In the genomic region with DNA sequence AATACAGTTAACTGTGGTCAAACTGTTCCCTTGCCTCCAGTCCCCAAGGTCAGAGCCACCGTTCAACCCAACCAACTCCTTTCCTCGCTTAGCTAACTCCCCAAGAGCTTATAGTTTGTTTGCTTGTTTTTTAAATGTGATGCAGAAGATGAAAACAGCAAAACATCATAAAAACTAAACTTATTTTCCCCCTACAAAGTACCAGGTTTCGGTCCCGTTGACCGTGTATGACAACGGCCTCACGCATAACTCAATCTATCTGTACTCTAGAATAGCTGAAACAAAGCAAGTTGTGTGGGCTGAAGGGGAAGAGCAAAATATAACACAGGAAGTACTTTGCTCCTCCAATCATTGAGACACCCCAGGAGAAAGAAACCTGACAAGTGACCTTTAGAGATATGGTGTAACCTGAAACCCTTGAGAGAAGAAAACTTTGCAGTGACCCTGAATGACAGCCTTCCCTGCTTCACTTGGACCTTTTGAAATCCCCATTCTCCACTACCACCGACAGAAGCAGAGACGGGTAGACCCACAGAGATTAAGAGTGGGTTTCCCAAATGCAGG, we compare ENCODE assay signal across 8 mouse cellular contexts. TPM values are rescaled to one million over a fixed set of nuclear protein-coding genes. Genes with fewer than 3 reads are reported as not detected.
A peak's percentile ranks its signal among the peaks of the same experiment; 100 is the strongest.
DNase-seq lines count a peak whose midpoint lies in the region; ATAC-seq lines count a peak whose summit lies in the region.

No protein-coding gene starts in this region.

- H3K4me2 ChIP-seq in heart, embryonic 11.5 days = peak overlapping the region; percentile 71

- DNase-seq in heart, postnatal 25 days (ENCODE audit: low spot score) = no peak
- no peak for DNase-seq in hindbrain, embryonic 10.5 days (ENCODE audit: low spot score)
- no peak for DNase-seq in adrenal gland, postnatal 10 days
- DNase-seq in left cerebral cortex, postnatal 4 days = no peak
- DNase-seq in right cerebral cortex, postnatal 14 days = no peak

- 0 out of 2 replicates have a peak, but pooled peaks cover 3% of the 10 kb centered on the region for H3K27me3 ChIP-seq in heart, embryonic 11.5 days (ENCODE audit: control insufficient read depth, insufficient read depth, low read length)
- H3K27me3 ChIP-seq in hindbrain, embryonic 10.5 days (ENCODE audit: insufficient read depth, poor library complexity, severe bottlenecking) = peaks cover 16% of the 10 kb centered on the region

- ATAC-seq in heart, embryonic 11.5 days (replicated peaks; ENCODE audit: insufficient number of reproducible peaks, low FRiP score, low TSS enrichment) = no peak
- ATAC-seq in CD4-positive, CD25-positive, alpha-beta regulatory T cell, adult 4 months = peak; percentile 65
- peak; percentile 17; the same call in 1 of the 2 replicates for ATAC-seq in megakaryocyte, adult 5-6 weeks (ENCODE audit: poor library complexity, severe bottlenecking)

- peaks cover 51% of the 10 kb centered on the region for H3K4me1 ChIP-seq in heart, embryonic 11.5 days (ENCODE audit: control insufficient read depth, insufficient read depth, low read length)
- H3K4me1 ChIP-seq in hindbrain, embryonic 10.5 days (replicated peaks) = peaks cover 52% of the 10 kb centered on the region

- no peaks in the 10 kb centered on the region for H3K9me3 ChIP-seq in heart, embryonic 11.5 days (replicated peaks; ENCODE audit: control insufficient read depth, low read length)
- H3K9me3 ChIP-seq in hindbrain, embryonic 10.5 days = no peaks in the 10 kb centered on the region

- intact Hi-C loops in heart, postnatal 25 days (cut with DNase I) = loop anchor here (2.0 kb wide), 1 partner anchor 35 kb away; no protein-coding TSS in a partner anchor
- intact Hi-C loops in left cerebral cortex, postnatal 4 days (cut with DNase I) = no loop called here

- peak overlapping the region; percentile 94 for H3K9ac ChIP-seq in heart, embryonic 11.5 days (ENCODE audit: low read depth, low read length)

- 16% methylated on average over 9 of the region's 9 CpGs for WGBS in heart, embryonic 11.5 days (ENCODE audit: insufficient replicate concordance)
- WGBS in hindbrain, embryonic 10.5 days = 33% methylated on average over 9 of the region's 9 CpGs

- peak overlapping the region; percentile 95 for H3K4me3 ChIP-seq in heart, embryonic 11.5 days (ENCODE audit: low read depth, low read length)
- peak overlapping the region; percentile 97 for H3K4me3 ChIP-seq in hindbrain, embryonic 10.5 days

- H3K27ac ChIP-seq in heart, embryonic 11.5 days (ENCODE audit: low read depth, low read length) = peak overlapping the region; percentile 95
- peak overlapping the region; percentile 96 for H3K27ac ChIP-seq in hindbrain, embryonic 10.5 days

- no peaks in the 10 kb centered on the region for H3K36me3 ChIP-seq in heart, embryonic 11.5 days (ENCODE audit: control insufficient read depth, insufficient read depth, low read length)
- 0 out of 2 replicates have a peak, but pooled peaks cover 5% of the 10 kb centered on the region for H3K36me3 ChIP-seq in hindbrain, embryonic 10.5 days

RNA-seq across cellular contexts. Expression of gene Mapkapk2, which starts 1.4 kb away (rescaled TPM):
- 51.4 and 57.6 TPM in 2 replicates for polyA plus RNA-seq in heart, embryonic 11.5 days (2014; fragmentation: Nextera tagmentation; extraction: Ambion mirVana)
- total RNA-seq in heart, postnatal 25 days (2021) = 100 to 1,000 TPM; 264 to 283 TPM
- 10 to 100 TPM in 1 of 2 experiments, 1 to 10 TPM in 1; 5.6 to 10.9 TPM for polyA plus RNA-seq in CD4-positive, CD25-positive, alpha-beta regulatory T cell, adult 4 months (2017; shearing (Covaris generic))
- 47.0 and 51.1 TPM in 2 replicates for polyA plus RNA-seq in hindbrain, embryonic 10.5 days (2016; fragmentation: Nextera tagmentation; extraction: Ambion mirVana)
- 210 and 215 TPM in 2 replicates for total RNA-seq in megakaryocyte, adult 5-6 weeks (2015)
- total RNA-seq in megakaryocyte, adult 5-6 weeks (2017) = 210 and 216 TPM in 2 replicates
- 100 to 1,000 TPM; 159 to 169 TPM for total RNA-seq in adrenal gland, postnatal 10 days (2021)
- total RNA-seq in left cerebral cortex, postnatal 4 days (2021) = 10 to 100 TPM; 32.1 to 35.4 TPM

RNA-seq across cellular contexts. Expression of gene Dyrk3, which starts 41.9 kb away (rescaled TPM):
- polyA plus RNA-seq in heart, embryonic 11.5 days (2014; fragmentation: Nextera tagmentation; extraction: Ambion mirVana) = 3.7 and 4.0 TPM in 2 replicates
- total RNA-seq in heart, postnatal 25 days (2021) = under 1 TPM; 0.25 to 0.29 TPM
- under 1 TPM in 1 of 2 experiments, not detected in 1; 0.19 TPM for polyA plus RNA-seq in CD4-positive, CD25-positive, alpha-beta regulatory T cell, adult 4 months (2017; shearing (Covaris generic))
- 11.2 and 12.1 TPM in 2 replicates for polyA plus RNA-seq in hindbrain, embryonic 10.5 days (2016; fragmentation: Nextera tagmentation; extraction: Ambion mirVana)
- total RNA-seq in megakaryocyte, adult 5-6 weeks (2015) = 3.4 and 4.6 TPM in 2 replicates
- 4.1 and 4.8 TPM in 2 replicates for total RNA-seq in megakaryocyte, adult 5-6 weeks (2017)
- 1 to 10 TPM; 3.6 to 5.8 TPM for total RNA-seq in adrenal gland, postnatal 10 days (2021)
- total RNA-seq in left cerebral cortex, postnatal 4 days (2021) = 10 to 100 TPM; 15.8 to 16.9 TPM

RNA-seq across cellular contexts. Expression of gene Eif2d, which starts 56.8 kb away (rescaled TPM):
- polyA plus RNA-seq in heart, embryonic 11.5 days (2014; fragmentation: Nextera tagmentation; extraction: Ambion mirVana) = 50.7 and 51.5 TPM in 2 replicates
- total RNA-seq in heart, postnatal 25 days (2021) = 10 to 100 TPM; 36.5 to 36.6 TPM
- 10 to 100 TPM; 52.0 to 75.1 TPM for polyA plus RNA-seq in CD4-positive, CD25-positive, alpha-beta regulatory T cell, adult 4 months (2017; shearing (Covaris generic))
- 53.9 and 60.6 TPM in 2 replicates for polyA plus RNA-seq in hindbrain, embryonic 10.5 days (2016; fragmentation: Nextera tagmentation; extraction: Ambion mirVana)
- 28.7 and 31.0 TPM in 2 replicates for total RNA-seq in megakaryocyte, adult 5-6 weeks (2015)
- 23.1 and 24.5 TPM in 2 replicates for total RNA-seq in megakaryocyte, adult 5-6 weeks (2017)
- 10 to 100 TPM; 40.3 to 50.5 TPM for total RNA-seq in adrenal gland, postnatal 10 days (2021)
- total RNA-seq in left cerebral cortex, postnatal 4 days (2021) = 10 to 100 TPM; 40.8 to 45.0 TPM

Comparison
In these comparisons a context has a peak if more than half of its experiments do, and no peak if none do; other contexts are left out.
1. RNA of gene Mapkapk2, which starts 1.4 kb away (total RNA-seq): 264 to 283 TPM in heart, postnatal 25 days, 210 to 216 TPM in megakaryocyte, adult 5-6 weeks and 159 to 169 TPM in adrenal gland, postnatal 10 days; 32.1 to 35.4 TPM in left cerebral cortex, postnatal 4 days; every median in the first group is over 4 times any median in the second.